Mouse (Mus musculus): ENCODE measurements around the gene Scn8a. TPM values are rescaled to one million over a fixed set of nuclear protein-coding genes. Genes with fewer than 3 reads are reported as not detected.

Gene Scn8a
- polyA plus RNA-seq, 1 experiment = not detected

DNA sequence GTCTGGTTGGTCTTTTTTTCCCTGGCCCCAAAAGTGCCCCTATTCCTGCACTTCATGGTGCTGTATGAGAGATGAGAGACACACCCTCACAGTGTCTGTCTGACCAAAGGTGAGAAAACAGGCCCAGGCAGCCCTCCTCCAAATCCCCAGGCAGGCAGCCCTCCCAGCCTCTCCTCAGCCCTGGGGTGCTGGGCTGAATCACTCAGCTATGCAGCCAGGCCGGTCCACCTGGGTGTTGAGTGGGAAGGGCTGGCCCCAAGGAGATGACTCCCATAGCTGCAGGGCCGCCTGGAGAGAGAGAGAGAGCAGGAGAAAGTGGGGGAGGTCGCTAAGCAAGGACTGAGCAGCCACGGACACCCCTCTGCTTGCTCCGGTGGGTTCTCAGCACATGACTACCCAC, 201.1 kb downstream of the Scn8a start:
- TF ChIP-seq GATA1 (IDR thresholded peaks at IDR 0.05; ENCODE audit: borderline replicate concordance, low read length) (no peak), FLI1 (IDR thresholded peaks at IDR 0.05; ENCODE audit: low read length) (no peak)
- no peak overlapping the region for H3K4me3 ChIP-seq (replicated peaks)
- no peaks in the 10 kb centered on the region for H3K36me3 ChIP-seq (replicated peaks; ENCODE audit: low read length)
- H3K4me1 ChIP-seq = no peaks in the 10 kb centered on the region
- H3K9me3 ChIP-seq = no peaks in the 10 kb centered on the region
- H3K27me3 ChIP-seq (replicated peaks) = peaks cover 95% of the 10 kb centered on the region

DNA sequence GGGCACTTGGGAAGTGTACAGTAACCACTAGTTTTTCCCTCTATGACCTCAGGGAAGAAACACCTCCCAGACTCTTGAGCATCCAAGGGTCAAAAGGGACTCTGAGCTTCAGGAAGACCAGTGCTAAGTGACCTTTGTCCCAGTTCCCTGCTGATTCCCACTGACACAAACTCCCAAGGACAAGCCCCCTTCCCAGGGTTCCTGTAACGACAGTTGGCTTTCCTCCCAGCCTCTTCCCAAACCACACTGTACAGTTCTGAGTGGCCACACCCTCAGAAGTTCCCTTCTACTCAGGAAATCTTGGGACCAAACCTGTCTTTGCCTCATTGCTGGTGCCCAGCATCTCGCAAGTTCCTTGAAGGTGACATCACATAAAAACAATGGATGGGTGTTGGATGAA, 203.1 kb downstream of the Scn8a start:
- Histone ChIP-seq H3K4me1 (peaks cover 3% of the 10 kb centered on the region; the same call in 1 of the 2 replicates), H3K36me3 (replicated peaks; ENCODE audit: low read length) (no peaks in the 10 kb centered on the region), H3K27me3 (replicated peaks) (peaks cover 99% of the 10 kb centered on the region), H3K9me3 (no peaks in the 10 kb centered on the region), H3K4me3 (replicated peaks) (no peak overlapping the region)
- no peak for TF ChIP-seq FLI1 (IDR thresholded peaks at IDR 0.05; ENCODE audit: low read length)
- TF ChIP-seq GATA1 (IDR thresholded peaks at IDR 0.05; ENCODE audit: borderline replicate concordance, low read length) = no peak

DNA sequence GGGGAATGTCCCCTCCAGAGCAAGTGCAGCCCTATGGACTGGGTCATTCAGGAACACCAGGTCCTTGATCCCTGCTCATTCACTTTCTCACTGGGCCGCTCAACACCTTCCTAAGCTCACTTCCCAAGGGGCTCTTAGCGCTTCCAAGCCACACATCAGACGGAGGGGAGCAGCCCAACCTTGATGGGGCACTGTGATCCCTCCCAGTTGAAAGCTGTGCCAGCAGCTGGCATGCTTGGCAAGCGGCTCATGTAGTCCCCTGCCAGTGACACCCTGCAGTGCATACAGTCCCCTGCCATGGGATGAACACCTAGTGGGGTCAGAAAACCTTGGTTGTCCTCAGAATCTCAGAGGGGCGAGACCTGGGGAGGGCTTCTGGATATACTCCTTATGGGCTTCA, 204.4 kb downstream of the Scn8a start:
- no peaks in the 10 kb centered on the region for H3K9me3 ChIP-seq
- peaks cover 15% of the 10 kb centered on the region for H3K4me1 ChIP-seq
- no peaks in the 10 kb centered on the region for H3K36me3 ChIP-seq (replicated peaks; ENCODE audit: low read length)
- TF ChIP-seq GATA1 (IDR thresholded peaks at IDR 0.05; ENCODE audit: borderline replicate concordance, low read length) (no peak), FLI1 (IDR thresholded peaks at IDR 0.05; ENCODE audit: low read length) (no peak)
- peaks cover 99% of the 10 kb centered on the region for H3K27me3 ChIP-seq (replicated peaks)
- no peak overlapping the region for H3K4me3 ChIP-seq (replicated peaks)

DNA sequence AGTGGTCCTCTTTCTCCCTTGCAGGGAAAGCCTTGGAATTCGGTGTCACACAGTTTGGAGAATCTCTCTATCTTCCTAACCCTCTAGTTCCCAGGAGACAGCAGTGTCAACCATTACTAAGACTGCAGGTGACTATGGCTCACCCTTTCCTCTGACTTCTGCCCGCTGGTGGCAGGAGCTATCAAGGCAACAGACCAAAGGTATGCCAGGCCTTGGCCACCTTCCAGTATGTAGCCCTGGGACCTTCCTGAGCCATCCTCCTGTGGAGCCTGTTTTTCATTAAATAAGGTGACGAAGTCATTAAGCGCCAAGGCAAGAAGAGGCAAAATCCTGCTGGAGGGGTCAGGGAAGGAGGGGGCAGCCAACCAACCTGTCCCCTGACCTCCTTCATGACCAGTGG, 205.5 kb downstream of the Scn8a start:
- H3K9me3 ChIP-seq = no peaks in the 10 kb centered on the region
- H3K27me3 ChIP-seq (replicated peaks) = peaks cover 99% of the 10 kb centered on the region
- no peaks in the 10 kb centered on the region for H3K36me3 ChIP-seq (replicated peaks; ENCODE audit: low read length)
- H3K4me3 ChIP-seq (replicated peaks) = no peak overlapping the region
- no peak for TF ChIP-seq FLI1 (IDR thresholded peaks at IDR 0.05; ENCODE audit: low read length)
- TF ChIP-seq GATA1 (IDR thresholded peaks at IDR 0.05; ENCODE audit: borderline replicate concordance, low read length) = no peak
- peaks cover 15% of the 10 kb centered on the region for H3K4me1 ChIP-seq

DNA sequence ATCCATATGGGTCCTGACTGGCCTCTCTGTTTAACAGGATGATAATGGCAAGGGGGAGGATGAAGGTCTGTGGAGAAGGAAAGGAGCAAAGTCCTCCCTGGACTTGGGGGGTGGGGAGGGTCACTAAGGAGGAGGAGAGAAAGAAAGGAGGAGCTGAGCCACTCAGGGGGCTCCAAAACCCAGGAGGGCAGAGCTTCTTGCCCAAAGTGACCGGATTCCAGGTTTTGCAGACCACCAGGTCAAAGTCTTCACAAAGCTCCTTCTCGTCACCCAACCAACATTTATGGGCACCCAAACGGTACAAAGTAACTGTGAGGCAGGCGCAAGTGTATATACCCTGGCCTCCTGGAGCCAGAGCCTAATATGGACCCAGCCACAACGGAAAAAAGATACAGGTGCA, 206.0 kb downstream of the Scn8a start:
- TF ChIP-seq FLI1 (IDR thresholded peaks at IDR 0.05; ENCODE audit: low read length) (no peak), GATA1 (IDR thresholded peaks at IDR 0.05; ENCODE audit: borderline replicate concordance, low read length) (no peak)
- no peaks in the 10 kb centered on the region for H3K9me3 ChIP-seq
- H3K36me3 ChIP-seq (replicated peaks; ENCODE audit: low read length) = no peaks in the 10 kb centered on the region
- peaks cover 99% of the 10 kb centered on the region for H3K27me3 ChIP-seq (replicated peaks)
- H3K4me1 ChIP-seq = peaks cover 15% of the 10 kb centered on the region
- H3K4me3 ChIP-seq (replicated peaks) = no peak overlapping the region

GRCm38 (mm10) chr15:101076071-101077000, 206.7 kb downstream of the Scn8a start:
- no peaks in the 10 kb centered on the region for H3K9me3 ChIP-seq
- no peak overlapping the region for H3K4me3 ChIP-seq (replicated peaks)
- no peaks in the 10 kb centered on the region for H3K36me3 ChIP-seq (replicated peaks; ENCODE audit: low read length)
- H3K27me3 ChIP-seq (replicated peaks) = peaks cover 99% of the 10 kb centered on the region
- peaks cover 15% of the 10 kb centered on the region for H3K4me1 ChIP-seq
- no peak for TF ChIP-seq GATA1 (IDR thresholded peaks at IDR 0.05; ENCODE audit: borderline replicate concordance, low read length)
- TF ChIP-seq FLI1 (IDR thresholded peaks at IDR 0.05; ENCODE audit: low read length) = no peak

GRCm38 (mm10) chr15:101077001-101077812, 207.5 kb downstream of the Scn8a start:
- TF ChIP-seq FLI1 (IDR thresholded peaks at IDR 0.05; ENCODE audit: low read length) (no peak), GATA1 (IDR thresholded peaks at IDR 0.05; ENCODE audit: borderline replicate concordance, low read length) (no peak)
- peaks cover 15% of the 10 kb centered on the region for H3K4me1 ChIP-seq
- peaks cover 98% of the 10 kb centered on the region for H3K27me3 ChIP-seq (replicated peaks)
- peak overlapping the region; percentile 90 for H3K4me3 ChIP-seq (replicated peaks)
- H3K36me3 ChIP-seq (replicated peaks; ENCODE audit: low read length) = no peaks in the 10 kb centered on the region
- H3K9me3 ChIP-seq = no peaks in the 10 kb centered on the region

DNA sequence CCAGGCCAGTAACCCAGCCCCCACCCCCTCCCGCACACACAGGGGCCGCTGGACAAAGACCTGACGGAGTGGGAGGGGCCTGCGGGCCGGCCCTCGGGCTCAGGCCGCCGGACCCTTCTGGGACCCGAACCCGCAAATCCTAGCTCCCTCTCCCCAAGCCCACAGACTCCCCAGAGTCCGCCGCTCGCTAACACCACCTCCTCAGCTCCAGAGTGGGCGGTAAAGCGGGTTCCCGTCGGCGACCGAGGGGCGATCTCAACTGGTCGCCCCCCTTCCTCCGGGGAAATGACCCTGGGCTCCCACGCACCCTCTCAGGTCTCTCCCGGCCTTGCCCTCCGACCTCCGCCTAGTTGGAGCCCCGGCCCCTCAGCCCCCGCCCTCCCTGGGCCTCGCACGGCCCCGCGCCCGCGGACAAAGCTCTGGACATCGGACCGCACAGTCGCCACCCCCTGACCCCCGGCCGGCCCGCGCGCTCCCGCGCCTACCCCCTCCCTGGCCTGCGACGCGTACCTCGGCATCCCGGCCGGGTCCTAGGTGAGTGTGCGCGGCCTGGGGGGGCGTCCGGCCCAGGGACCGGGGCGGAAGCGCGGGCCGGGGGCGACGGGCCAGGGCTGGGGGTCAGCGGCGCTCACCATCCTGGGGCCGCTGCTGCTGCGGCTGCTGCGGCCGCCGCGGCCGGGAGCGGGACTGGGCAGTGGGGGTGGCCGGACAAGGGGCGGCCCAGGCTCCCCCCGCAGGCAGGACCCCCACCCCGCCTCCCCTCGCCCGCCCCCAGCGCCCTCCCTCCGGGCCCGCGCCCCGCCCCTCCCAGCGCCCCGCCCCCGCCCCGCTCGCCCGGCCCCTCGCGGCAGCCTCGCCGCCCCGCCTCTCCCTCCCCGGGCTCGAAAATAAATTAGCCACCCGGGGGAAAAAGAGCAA, 208.4 kb downstream of the Scn8a start, which contains the start of gene Fignl2:
TSS of gene Fignl2 (minus strand) at position 755 of the 918 bp plus-strand sequence.
- H3K27me3 ChIP-seq (replicated peaks) = peaks cover 94% of the 10 kb centered on the region
- no peak for TF ChIP-seq GATA1 (IDR thresholded peaks at IDR 0.05; ENCODE audit: borderline replicate concordance, low read length)
- no peak for TF ChIP-seq FLI1 (IDR thresholded peaks at IDR 0.05; ENCODE audit: low read length)
- H3K4me3 ChIP-seq (replicated peaks) = peak within 1 kb of the TSS; percentile 90
- no peaks in the 10 kb centered on the region for H3K36me3 ChIP-seq (replicated peaks; ENCODE audit: low read length)
- H3K4me1 ChIP-seq = peaks cover 15% of the 10 kb centered on the region
- no peaks in the 10 kb centered on the region for H3K9me3 ChIP-seq

DNA sequence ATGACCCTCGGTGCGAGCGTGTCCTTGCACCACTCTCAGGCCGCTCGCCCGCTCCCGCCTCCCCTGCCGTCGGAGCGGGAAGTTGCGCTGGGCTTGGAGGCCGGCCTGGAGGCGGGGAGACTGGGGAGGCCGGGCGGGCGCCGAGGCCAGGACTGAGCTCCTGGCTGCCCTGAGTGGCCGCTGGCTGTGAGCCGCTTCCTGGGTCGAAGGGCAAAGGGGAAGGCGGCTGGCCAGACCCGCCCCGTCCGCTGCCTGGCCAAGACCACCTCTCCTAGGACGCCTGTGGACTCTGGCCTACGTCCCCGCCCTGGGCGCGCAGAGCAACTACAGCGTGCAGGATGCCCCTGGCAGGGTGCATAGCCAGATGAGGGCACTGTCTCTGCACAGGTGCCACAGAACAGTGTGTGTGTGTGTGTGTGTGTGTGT, 209.1 kb downstream of the Scn8a start:
- no peaks in the 10 kb centered on the region for H3K36me3 ChIP-seq (replicated peaks; ENCODE audit: low read length)
- no peaks in the 10 kb centered on the region for H3K9me3 ChIP-seq
- H3K4me3 ChIP-seq (replicated peaks) = peak overlapping the region; percentile 90
- TF ChIP-seq FLI1 (IDR thresholded peaks at IDR 0.05; ENCODE audit: low read length) = no peak
- peaks cover 91% of the 10 kb centered on the region for H3K27me3 ChIP-seq (replicated peaks)
- peaks cover 15% of the 10 kb centered on the region for H3K4me1 ChIP-seq

Data from megakaryocyte, embryonic 14.5 days (primary cell).